Comparison of ENCODE assay signal across 27 mouse cellular contexts in the genomic region with DNA sequence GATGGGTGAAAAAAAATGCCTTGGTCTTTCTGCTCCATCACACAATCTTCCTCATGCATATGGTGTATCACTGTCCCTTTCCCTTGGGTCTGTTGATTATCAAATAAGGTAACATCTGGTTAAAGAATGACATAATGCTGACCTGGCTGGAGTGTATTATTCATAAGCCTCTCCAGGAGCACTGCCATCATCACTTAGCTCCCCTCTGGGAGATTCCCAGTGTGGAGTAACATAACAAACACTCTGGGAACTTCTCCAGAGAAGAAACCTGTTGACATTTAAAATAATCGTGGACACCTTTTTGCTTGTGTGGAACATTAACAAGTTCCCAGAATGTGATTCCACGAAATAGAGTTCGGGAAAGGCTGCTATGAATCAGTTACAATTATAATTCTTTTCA.
DNase-seq lines count a peak whose midpoint lies in the region; ATAC-seq and TF ChIP-seq lines count a peak whose summit lies in the region.
"Had no signal": no experiment of that assay in that cellular context is flagged by ENCODE, and none has a peak within 500 bp of the region (broad histone marks: within the 10 kb centered on the region; RNA-seq: fewer than 3 reads in every experiment).

No protein-coding gene starts in this region.

- intact Hi-C loops in heart, adult 2 months (cut with DNase I) = loop anchor here (10.0 kb wide), 1 partner anchor 111 kb away; no protein-coding TSS in a partner anchor

- H3K79me2 ChIP-seq in liver, adult 2 months (ENCODE audit: control insufficient read depth, insufficient read depth, low read length) = no peaks in the 10 kb centered on the region; the same call in none of the 2 replicates
- H3K79me2 ChIP-seq in heart, adult 2 months (replicated peaks; ENCODE audit: control insufficient read depth, insufficient read depth, low read length) = peaks cover 2% of the 10 kb centered on the region

- no peaks in the 10 kb centered on the region for H3K27me3 ChIP-seq in embryonic facial prominence, embryonic 14.5 days (replicated peaks; ENCODE audit: control insufficient read depth, insufficient read depth, low read length)
- no peaks in the 10 kb centered on the region for H3K27me3 ChIP-seq in embryonic facial prominence, embryonic 10.5 days (replicated peaks; ENCODE audit: low read depth, poor library complexity, severe bottlenecking)
- H3K27me3 ChIP-seq in liver, adult 2 months (ENCODE audit: control insufficient read depth, insufficient read depth, low read length) = no peaks in the 10 kb centered on the region
- no peaks in the 10 kb centered on the region for H3K27me3 ChIP-seq in liver, embryonic 11.5 days (replicated peaks; ENCODE audit: control insufficient read depth, insufficient read depth, low read length)
- no peaks in the 10 kb centered on the region for H3K27me3 ChIP-seq in heart, adult 2 months (ENCODE audit: control insufficient read depth, insufficient read depth, low read length)
- H3K27me3 ChIP-seq: embryonic facial prominence, embryonic 15.5 days; heart, embryonic 13.5 days; Patski had no signal

- no peak overlapping the region for H3K4me3 ChIP-seq in embryonic facial prominence, embryonic 14.5 days (ENCODE audit: low read depth, low read length)
- H3K4me3 ChIP-seq in embryonic facial prominence, embryonic 10.5 days = no peak overlapping the region
- no peak overlapping the region for H3K4me3 ChIP-seq in liver, adult 2 months (ENCODE audit: insufficient read depth, low read depth, low read length)
- H3K4me3 ChIP-seq in liver, embryonic 11.5 days (ENCODE audit: low read depth, low read length) = no peak overlapping the region
- H3K4me3 ChIP-seq in heart, adult 2 months = no peak overlapping the region
- H3K4me3 ChIP-seq: embryonic facial prominence, embryonic 15.5 days; gastrocnemius, adult 2 months; heart, embryonic 10.5 days; heart, embryonic 13.5 days had no signal

- no peaks in the 10 kb centered on the region for H3K9me3 ChIP-seq in embryonic facial prominence, embryonic 14.5 days (ENCODE audit: control insufficient read depth, low read length)
- H3K9me3 ChIP-seq in embryonic facial prominence, embryonic 10.5 days = no peaks in the 10 kb centered on the region
- no peaks in the 10 kb centered on the region for H3K9me3 ChIP-seq in liver, embryonic 11.5 days (ENCODE audit: control insufficient read depth, low read length)
- H3K9me3 ChIP-seq: embryonic facial prominence, embryonic 15.5 days; heart, embryonic 10.5 days; heart, embryonic 13.5 days had no signal

- H3K27ac ChIP-seq in embryonic facial prominence, embryonic 14.5 days (replicated peaks; ENCODE audit: low read depth, low read length) = no peak overlapping the region
- no peak overlapping the region for H3K27ac ChIP-seq in embryonic facial prominence, embryonic 10.5 days (replicated peaks)
- H3K27ac ChIP-seq in liver, adult 2 months (replicated peaks; ENCODE audit: insufficient read depth, low read depth, low read length) = no peak overlapping the region; the same call in 1 of the 2 replicates
- no peak overlapping the region for H3K27ac ChIP-seq in liver, embryonic 11.5 days (ENCODE audit: low read depth, low read length)
- H3K27ac ChIP-seq in heart, adult 2 months = no peak overlapping the region
- H3K27ac ChIP-seq: embryonic facial prominence, embryonic 15.5 days; gastrocnemius, adult 2 months; heart, embryonic 10.5 days; heart, embryonic 13.5 days; hindbrain, embryonic 14.5 days; hindbrain, postnatal 0 days had no signal

- TF ChIP-seq POLR2A in liver, adult 2 months (IDR thresholded peaks at IDR 0.05; ENCODE audit: extremely low read depth, insufficient read depth, low read length) = no peak
- no peak for TF ChIP-seq POLR2A in heart, adult 2 months (IDR thresholded peaks at IDR 0.05; ENCODE audit: insufficient read depth, low read depth, low read length)

- no peak overlapping the region for H3K4me2 ChIP-seq in embryonic facial prominence, embryonic 14.5 days (ENCODE audit: low read depth, low read length)
- H3K4me2 ChIP-seq in liver, embryonic 11.5 days = no peak overlapping the region
- H3K4me2 ChIP-seq: embryonic facial prominence, embryonic 15.5 days; heart, embryonic 13.5 days; hindbrain, embryonic 14.5 days had no signal

- peak; percentile 51 for DNase-seq in embryonic facial prominence, embryonic 14.5 days (ENCODE audit: low spot score)
- DNase-seq in embryonic facial prominence, embryonic 10.5 days (ENCODE audit: low spot score) = no peak
- DNase-seq in liver, adult 2 months (ENCODE audit: extremely low read depth, low read depth, low spot score) = peak; percentile 56
- no peak for DNase-seq in liver, embryonic 11.5 days (ENCODE audit: low spot score)
- DNase-seq in MN1 (ENCODE audit: low spot score) = peak; percentile 70
- DNase-seq in heart, adult 2 months = no peak
- DNase-seq: adrenal gland, postnatal 10 days; adrenal gland, postnatal 36 days; cerebellum, postnatal 10 days; cerebellum, postnatal 36 days; embryo, embryonic 11 days; forebrain, postnatal 0 days; gastrocnemius, adult 2 months; gastrocnemius, postnatal 14 days; heart, adult 18-20 months; heart, postnatal 14 days; heart, postnatal 4 days had no signal

- H3K9ac ChIP-seq in embryonic facial prominence, embryonic 14.5 days (ENCODE audit: low read depth, low read length) = no peak overlapping the region
- H3K9ac ChIP-seq in liver, adult 2 months (ENCODE audit: low read depth, low read length) = no peak overlapping the region
- no peak overlapping the region for H3K9ac ChIP-seq in liver, embryonic 11.5 days (ENCODE audit: low read depth, low read length)
- no peak overlapping the region for H3K9ac ChIP-seq in heart, adult 2 months (ENCODE audit: low read depth, low read length)
- H3K9ac ChIP-seq: embryonic facial prominence, embryonic 15.5 days; forebrain, postnatal 0 days; heart, embryonic 13.5 days; hindbrain, embryonic 14.5 days had no signal

- no peak for TF ChIP-seq CTCF in liver, adult 2 months (IDR thresholded peaks at IDR 0.05; ENCODE audit: low read depth, low read length)
- TF ChIP-seq CTCF in heart, adult 2 months (IDR thresholded peaks at IDR 0.05) = no peak

- 54% methylated on average over 3 of the region's 3 CpGs for whole genome bisulfite sequencing in embryonic facial prominence, embryonic 14.5 days
- WGBS in embryonic facial prominence, embryonic 10.5 days = 74% methylated on average over 3 of the region's 3 CpGs
- WGBS in liver, adult 2 months = 28% methylated on average over 3 of the region's 3 CpGs
- 72% methylated on average over 3 of the region's 3 CpGs for WGBS in liver, embryonic 11.5 days
- 11% methylated on average over 3 of the region's 3 CpGs for WGBS in heart, adult 2 months

- no peaks in the 10 kb centered on the region for H3K4me1 ChIP-seq in embryonic facial prominence, embryonic 14.5 days (ENCODE audit: control insufficient read depth, insufficient read depth, low read length)
- peaks cover 14% of the 10 kb centered on the region for H3K4me1 ChIP-seq in embryonic facial prominence, embryonic 10.5 days
- peaks cover 16% of the 10 kb centered on the region; the same call in 1 of the 2 replicates for H3K4me1 ChIP-seq in liver, adult 2 months (ENCODE audit: control insufficient read depth, insufficient read depth, low read length)
- no peaks in the 10 kb centered on the region for H3K4me1 ChIP-seq in liver, embryonic 11.5 days (replicated peaks; ENCODE audit: control insufficient read depth, insufficient read depth, low read length)
- H3K4me1 ChIP-seq in heart, adult 2 months (ENCODE audit: control insufficient read depth, insufficient read depth, low read length) = peaks cover 5% of the 10 kb centered on the region

- no peak for TF ChIP-seq EP300 in heart, adult 2 months (IDR thresholded peaks at IDR 0.05; ENCODE audit: insufficient read depth, low read depth, low read length)

- ATAC-seq in embryonic facial prominence, embryonic 14.5 days (ENCODE audit: low read depth) = 0 out of 2 replicates have a peak, but pooled peaks have one; percentile 44
- ATAC-seq in liver, embryonic 11.5 days (replicated peaks; ENCODE audit: low FRiP score) = no peak
- ATAC-seq: CD4-positive, CD25-positive, alpha-beta regulatory T cell, adult 4 months; forebrain, embryonic 14.5 days; forebrain, postnatal 0 days; hindbrain, postnatal 0 days; inflammation-experienced regulatory T-cells, adult 6 months; intestine, embryonic 16.5 days; Patski had no signal

- H3K36me3 ChIP-seq in embryonic facial prominence, embryonic 14.5 days (ENCODE audit: control insufficient read depth, insufficient read depth, low read length) = no peaks in the 10 kb centered on the region
- H3K36me3 ChIP-seq in embryonic facial prominence, embryonic 10.5 days (replicated peaks) = no peaks in the 10 kb centered on the region
- no peaks in the 10 kb centered on the region for H3K36me3 ChIP-seq in liver, adult 2 months (ENCODE audit: control insufficient read depth, insufficient read depth, low read length)
- H3K36me3 ChIP-seq in liver, embryonic 11.5 days (ENCODE audit: control insufficient read depth, insufficient read depth, low read length) = no peaks in the 10 kb centered on the region
- H3K36me3 ChIP-seq in heart, adult 2 months (ENCODE audit: control insufficient read depth, insufficient read depth, low read length) = peaks cover 6% of the 10 kb centered on the region; the same call in 1 of the 2 replicates
- H3K36me3 ChIP-seq: embryonic facial prominence, embryonic 15.5 days; heart, embryonic 10.5 days; heart, embryonic 13.5 days had no signal

Comparison
In these comparisons a context has a peak if more than half of its experiments do, and no peak if none do; other contexts are left out.
1. DNase-seq: peak in embryonic facial prominence, embryonic 14.5 days (single experiment), liver, adult 2 months (single experiment) and MN1 (single experiment); none in embryonic facial prominence, embryonic 10.5 days (single experiment), liver, embryonic 11.5 days (single experiment) and heart, adult 2 months (0 of 2).